Mouse (Mus musculus) common myeloid progenitor, adult 5-6 weeks (primary cell): ENCODE measurements at regions not wholly inside any gene's neighbourhood (a gene's known extent, or its start where the extent isn't known, plus 50 kb on each side); places are given as distances from the start of the nearest gene placed in this dataset.
"Not testable (repeated sequence)": the region's sequence is repeated elsewhere in the genome, so short reads cannot be mapped to it uniquely, and the experiment has no call there.

ENCODE experiments used
- ATAC-seq: replicated peaks from 2 replicates; pipeline ENCODE4 v1.8.0; 2016; ENCODE audit warnings: low read depth, mild to moderate bottlenecking, moderate TSS enrichment, inconsistent platforms; ENCODE audit not compliant: poor library complexity, severe bottlenecking

- ATAC-seq = peak; percentile 70
Observed at GRCm38 (mm10) chr13:5591837-5592555, 269.3 kb upstream of the Klf6 start.

DNA sequence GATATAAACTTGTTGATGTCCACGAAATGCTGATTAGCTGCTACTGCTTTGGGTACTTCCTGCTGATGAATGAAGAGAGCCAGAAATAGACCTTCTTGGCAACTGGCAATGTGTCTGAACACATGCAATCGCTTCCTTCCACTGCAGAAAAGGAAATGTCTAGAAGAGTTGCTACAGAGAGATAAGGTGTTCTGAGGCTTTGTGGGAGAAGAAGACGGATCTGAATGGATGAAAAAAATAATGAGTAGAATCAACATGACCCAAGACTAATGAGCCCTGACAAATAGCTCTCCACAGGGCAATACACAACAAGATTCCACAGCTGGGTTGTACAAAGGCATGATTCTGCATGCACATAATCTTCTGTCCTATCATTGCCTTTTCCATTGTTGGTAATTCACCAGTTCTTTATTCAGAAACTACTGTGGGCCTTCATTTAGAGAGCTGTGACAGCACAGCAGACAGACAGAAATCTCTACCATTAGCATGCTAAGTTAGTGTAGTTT is 268.7 kb upstream of the Klf6 start:
- peak; percentile 97 for ATAC-seq

- ATAC-seq = no peak
Observed at GRCm38 (mm10) chr13:5601648-5602047, 259.6 kb upstream of the Klf6 start.

- no peak for ATAC-seq
Observed at GRCm38 (mm10) chr13:5603905-5604596, 257.2 kb upstream of the Klf6 start.

GRCm38 (mm10) chr13:5605418-5605817 is 255.9 kb upstream of the Klf6 start:
- ATAC-seq = no peak

DNA sequence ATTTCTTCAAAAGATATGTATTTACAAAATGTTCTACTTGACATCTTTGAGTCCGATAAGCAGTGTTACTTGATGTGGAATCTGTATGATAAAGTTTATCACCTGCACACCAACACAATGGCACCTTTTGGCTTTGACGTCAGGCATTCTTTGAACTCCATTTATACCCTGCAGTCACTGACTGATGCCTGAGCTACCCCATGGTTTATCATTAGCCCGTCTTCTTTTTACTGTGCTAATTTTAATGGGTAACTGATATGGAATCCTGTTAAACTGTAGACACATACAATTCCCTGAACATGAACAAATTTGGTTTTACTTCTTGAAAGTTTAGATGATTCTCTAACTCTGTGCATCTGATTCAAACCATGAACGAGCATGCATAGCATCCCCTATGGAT is 253.8 kb upstream of the Klf6 start:
- no peak for ATAC-seq

DNA sequence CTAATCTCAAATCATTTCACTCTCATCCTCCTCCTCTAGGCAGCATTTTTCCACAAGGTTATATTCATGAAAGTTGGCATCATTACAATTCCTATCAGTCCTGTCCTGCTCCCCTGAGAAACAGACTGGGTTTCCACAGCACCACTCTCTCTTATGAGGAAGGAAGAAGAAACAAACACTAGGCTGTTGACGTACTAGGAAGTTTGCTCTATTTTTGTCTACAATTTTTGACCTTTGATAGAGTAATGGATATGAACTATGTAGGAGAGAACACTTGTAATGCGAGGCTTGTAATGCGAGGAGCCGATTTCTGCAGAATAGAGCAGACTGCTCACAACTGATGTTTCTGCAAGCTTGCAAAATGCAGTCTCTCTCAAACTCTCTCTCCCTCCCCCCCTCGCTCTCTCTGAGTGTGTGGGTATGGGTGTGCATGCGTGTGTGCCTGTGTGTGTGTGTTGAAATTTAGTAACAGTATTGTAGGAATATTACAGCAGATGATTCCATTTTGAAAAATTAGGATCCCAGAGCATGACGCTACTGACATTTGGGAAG is 247.0 kb upstream of the Klf6 start:
- peak; percentile 28 for ATAC-seq

DNA sequence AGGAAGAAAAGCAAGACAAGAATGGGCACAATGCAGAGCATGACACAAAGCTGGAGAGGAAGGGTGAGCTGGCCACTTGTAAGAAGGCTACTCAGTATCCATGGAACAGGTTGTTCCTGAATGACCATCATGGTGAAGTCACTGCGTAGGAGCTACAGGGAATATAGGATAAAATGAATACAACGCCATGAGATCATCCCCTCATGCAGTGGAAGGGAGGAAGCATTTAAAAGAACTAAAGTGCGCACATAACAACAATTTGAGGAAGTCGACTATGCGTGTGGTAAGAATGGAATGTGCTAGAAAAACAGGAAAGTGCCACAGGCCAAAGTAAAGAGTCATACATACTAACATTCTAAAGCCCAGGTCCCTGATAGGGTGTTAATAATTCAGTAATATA is 246.4 kb upstream of the Klf6 start:
- ATAC-seq = peak; percentile 90

DNA sequence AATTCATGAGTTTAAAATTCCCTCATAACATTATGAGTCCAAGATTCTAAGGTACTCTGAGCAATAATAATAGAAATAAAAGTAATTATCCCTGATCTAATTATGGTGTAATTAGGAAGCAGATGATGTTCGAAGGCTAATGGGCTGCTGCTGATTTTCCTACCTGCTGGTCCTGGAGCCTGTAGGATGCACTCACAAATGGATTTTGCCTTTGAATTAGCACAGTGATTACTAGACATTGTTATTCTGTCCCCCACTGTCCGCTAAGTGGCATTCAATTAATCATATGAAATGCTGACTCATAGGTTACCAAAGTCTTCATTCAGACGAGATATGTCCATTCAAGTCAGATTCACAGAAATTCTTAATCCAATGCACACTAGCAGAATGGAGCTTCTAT is 246.0 kb upstream of the Klf6 start:
- no peak for ATAC-seq

GRCm38 (mm10) chr13:5628124-5628523 is 233.2 kb upstream of the Klf6 start:
- no peak for ATAC-seq

DNA sequence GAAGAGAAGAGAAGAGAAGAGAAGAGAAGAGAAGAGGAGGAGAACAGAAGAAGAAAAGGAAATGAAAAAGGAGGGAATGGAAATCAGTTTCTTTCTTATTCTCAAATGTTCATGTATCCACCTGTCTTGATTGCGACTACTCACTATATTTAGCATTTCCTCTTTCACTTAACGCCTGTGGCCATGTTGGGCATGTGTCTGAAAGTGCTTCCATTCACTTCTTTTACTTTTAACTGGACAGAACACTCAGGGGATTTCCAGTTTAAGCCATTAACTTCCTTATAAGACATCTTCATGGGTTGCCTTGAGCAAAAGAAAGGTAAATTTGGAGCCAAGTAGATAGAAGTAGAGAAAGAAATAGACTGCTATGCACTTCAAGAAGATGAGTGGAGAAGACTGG is 226.3 kb upstream of the Klf6 start:
- 0 out of 2 replicates have a peak, but pooled peaks have one; percentile 45 for ATAC-seq

DNA sequence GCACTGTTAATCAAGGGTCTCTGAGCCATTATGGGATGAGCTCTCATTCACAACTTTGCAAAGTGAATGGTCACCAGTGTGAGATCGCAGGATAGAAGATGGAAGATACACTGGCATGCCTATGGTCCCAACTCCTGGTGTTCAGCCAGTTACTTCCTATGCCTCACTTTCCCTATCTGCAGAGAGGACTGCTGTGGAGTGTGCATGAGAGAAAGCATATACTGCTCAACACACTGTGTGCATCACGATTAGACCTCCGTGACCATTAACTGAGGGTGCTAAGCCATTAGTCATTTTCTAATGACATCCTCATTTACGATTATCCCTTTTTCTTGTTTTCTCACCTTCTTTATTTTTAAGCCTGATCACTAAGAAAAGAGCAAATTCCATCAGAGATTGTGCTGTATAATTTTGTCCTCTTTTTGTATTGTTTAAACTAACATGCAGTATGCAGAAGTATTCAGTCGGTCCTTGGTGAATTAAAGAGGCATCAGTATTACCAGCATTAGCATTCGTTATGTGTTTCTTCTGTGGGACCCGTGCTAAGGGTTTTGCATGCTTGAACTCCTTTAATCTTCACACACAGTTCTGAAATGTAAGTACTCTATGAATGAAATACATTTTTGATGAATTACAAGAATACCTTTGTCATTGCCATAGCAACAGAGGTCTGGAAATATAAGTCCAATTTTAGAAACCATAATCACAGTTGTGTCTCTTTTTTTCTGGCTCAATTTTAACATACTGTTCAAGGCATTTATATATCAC is 219.4 kb upstream of the Klf6 start:
- ATAC-seq = no peak

DNA sequence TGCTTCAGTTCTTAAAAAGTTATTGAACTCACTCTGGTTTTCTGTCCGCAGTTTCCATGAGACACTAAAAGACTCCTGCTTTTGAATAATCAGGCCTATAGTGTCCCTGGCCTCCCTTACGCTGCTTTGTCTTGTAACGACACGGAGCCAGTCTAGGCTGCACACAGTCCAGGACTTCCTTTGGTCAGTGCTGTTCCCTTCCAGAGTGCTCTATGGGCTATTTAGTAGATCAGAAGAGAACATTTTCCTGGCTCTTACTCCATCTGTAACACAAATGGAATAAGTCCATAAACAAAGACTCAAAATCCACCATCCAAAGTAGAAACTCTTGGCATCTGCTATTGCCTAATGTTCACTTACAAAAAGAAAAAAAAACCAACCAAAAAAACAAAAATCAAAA is 213.0 kb upstream of the Klf6 start:
- no peak for ATAC-seq

GRCm38 (mm10) chr13:5657556-5657955 is 203.7 kb upstream of the Klf6 start:
- no peak for ATAC-seq

GRCm38 (mm10) chr13:5666235-5667007 is 194.9 kb upstream of the Klf6 start:
- 0 out of 2 replicates have a peak, but pooled peaks have one; percentile 32 for ATAC-seq

GRCm38 (mm10) chr13:5675668-5676067 is 185.6 kb upstream of the Klf6 start:
- no peak for ATAC-seq

- ATAC-seq = no peak
Observed at GRCm38 (mm10) chr13:5690124-5690523, 171.2 kb upstream of the Klf6 start.

DNA sequence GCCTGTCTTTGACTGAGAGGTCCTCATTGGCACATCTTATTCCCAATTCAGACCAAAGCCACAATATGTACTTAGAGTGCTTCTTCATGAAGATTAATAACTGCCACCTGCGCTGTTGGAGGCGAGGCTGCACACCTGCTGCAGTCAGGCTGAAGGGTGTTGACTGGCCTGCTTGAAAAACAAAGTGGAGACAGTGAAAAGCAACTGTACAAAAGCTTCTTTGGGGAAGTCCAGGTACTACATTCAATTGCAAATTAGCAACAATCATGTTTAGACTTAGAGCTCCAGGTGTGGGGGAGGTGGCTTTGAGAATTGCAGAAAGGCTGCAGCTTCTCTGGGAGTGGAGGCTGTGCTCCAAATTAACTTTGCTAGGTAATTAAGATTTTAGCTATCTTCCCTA is 170.6 kb upstream of the Klf6 start:
- ATAC-seq = not testable (repeated sequence)

GRCm38 (mm10) chr13:5694626-5695025 is 166.7 kb upstream of the Klf6 start:
- no peak for ATAC-seq

GRCm38 (mm10) chr13:5695581-5695980 is 165.7 kb upstream of the Klf6 start:
- ATAC-seq = not testable (repeated sequence)
